Mouse (Mus musculus) megakaryocyte, embryonic 14.5 days (primary cell): Measurements from ENCODE around the gene Zbtb39.

Experiments used
- FLI1 ChIP-seq: IDR thresholded peaks from 2 replicates; pipeline ENCODE4 v1.6.1; 2012; ENCODE audit warnings: low read length, inconsistent platforms, mixed read lengths
- GATA1 ChIP-seq: IDR thresholded peaks from 3 replicates; pipeline ENCODE4 v1.6.1; 2012; ENCODE audit warnings: mixed read lengths, low read length, inconsistent platforms, borderline replicate concordance

GRCm38 (mm10) chr10:127703299-127703698, 36.0 kb upstream of the Zbtb39 start:
- TF ChIP-seq GATA1 (no peak), FLI1 (no peak)
